Mouse (Mus musculus): ENCODE measurements around the gene Heatr5a. TPM values are rescaled to one million over a fixed set of nuclear protein-coding genes. Genes with fewer than 3 reads are reported as not detected.

Heatr5a gene
- polyA plus RNA-seq, 1 experiment from 2014 or later, result 13.1 TPM

DNA sequence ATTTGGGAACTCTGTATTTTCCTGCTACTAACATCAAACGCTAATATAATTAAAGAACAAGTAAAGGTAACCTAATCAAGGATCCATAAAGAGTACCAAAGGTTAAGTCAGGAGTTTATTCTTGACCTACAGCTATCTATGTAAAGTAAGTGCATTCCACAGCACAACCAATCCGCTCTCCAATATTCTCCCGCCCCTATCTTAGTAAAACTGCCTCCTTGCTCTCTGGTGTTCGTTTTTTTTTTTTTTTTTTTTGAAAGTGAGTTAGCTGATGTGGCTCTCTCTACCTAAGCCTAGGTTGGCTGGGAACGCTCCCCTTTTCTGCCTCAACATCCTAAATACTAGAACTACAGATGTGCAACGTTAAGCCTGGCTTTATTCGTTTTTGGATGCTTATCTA lies 1.2 kb downstream of the Heatr5a start:
- Histone ChIP-seq H3K27me3 (no peaks in the 10 kb centered on the region), H3K4me1 (no peaks in the 10 kb centered on the region), H3K4me3 (peak overlapping the region; percentile 70), H3K9ac (peak overlapping the region; percentile 78; the same call in 1 of the 2 replicates), H3K9me3 (no peaks in the 10 kb centered on the region), H3K27ac (no peak overlapping the region), H3K36me3 (no peaks in the 10 kb centered on the region), H3K4me2 (replicated peaks) (peak overlapping the region; percentile 57)
- 20% methylated on average over 7 of the region's 7 CpGs for WGBS
- ATAC-seq (ENCODE audit: insufficient number of reproducible peaks, insufficient read depth, low FRiP score, low TSS enrichment), result no peak

DNA sequence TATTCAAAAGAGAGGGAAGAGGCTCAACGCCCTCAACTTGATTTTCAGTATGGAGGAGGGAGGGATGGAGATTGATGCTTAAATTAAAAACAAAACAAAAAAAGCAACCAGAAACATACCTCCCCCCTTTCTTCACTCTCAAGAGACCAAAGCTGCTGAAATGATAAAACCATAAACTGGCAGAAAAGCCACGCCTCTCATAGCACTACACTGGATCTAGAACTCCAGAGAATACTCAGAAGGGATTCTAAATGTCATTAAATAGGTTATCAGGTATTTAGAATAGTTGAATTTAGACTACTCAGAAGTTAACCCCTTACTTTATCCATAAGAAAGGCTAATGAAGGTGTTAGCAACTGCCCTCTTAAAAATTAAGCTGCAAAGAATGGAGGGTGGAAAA lies 2.0 kb downstream of the Heatr5a start:
- H3K4me3 ChIP-seq, result no peak overlapping the region
- no peak overlapping the region for H3K27ac ChIP-seq
- WGBS, result 86% methylated on average over 2 of the region's 2 CpGs
- H3K4me1 ChIP-seq, result no peaks in the 10 kb centered on the region
- H3K4me2 ChIP-seq (replicated peaks), result no peak overlapping the region
- no peak overlapping the region for H3K9ac ChIP-seq
- no peak for ATAC-seq (ENCODE audit: insufficient number of reproducible peaks, insufficient read depth, low FRiP score, low TSS enrichment)
- H3K27me3 ChIP-seq, result no peaks in the 10 kb centered on the region
- H3K9me3 ChIP-seq, result no peaks in the 10 kb centered on the region
- no peaks in the 10 kb centered on the region for H3K36me3 ChIP-seq

DNA sequence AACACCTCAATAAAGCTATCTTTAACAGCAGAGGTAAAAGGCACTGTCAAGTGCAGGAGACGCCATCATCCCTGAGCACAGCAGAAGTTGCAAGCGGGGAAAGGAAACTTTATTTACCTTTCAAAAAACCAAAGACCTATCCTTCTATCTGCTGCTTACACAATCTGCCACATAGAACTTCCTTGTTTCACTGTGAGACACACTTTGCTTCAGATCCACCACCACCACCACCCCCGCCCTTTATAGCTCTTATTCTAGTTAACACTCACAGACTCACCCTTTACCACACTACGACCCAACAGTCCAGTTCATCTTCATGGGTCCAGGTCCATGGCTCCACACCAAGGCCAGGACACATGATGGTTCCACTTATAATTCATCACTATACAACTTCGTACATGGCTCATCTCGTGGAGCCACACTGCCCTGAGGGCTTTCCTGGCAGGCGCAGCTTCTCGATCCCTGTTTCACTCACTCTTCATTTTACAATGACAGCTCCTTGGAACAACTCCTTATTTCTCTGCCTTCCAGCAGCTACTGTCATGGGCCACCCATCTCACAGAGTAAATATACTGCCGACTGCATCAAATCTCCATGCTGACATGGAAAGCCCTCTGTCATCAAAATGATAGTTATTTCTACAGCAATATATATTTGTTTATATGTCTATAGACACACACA lies 3.1 kb downstream of the Heatr5a start:
- Histone ChIP-seq H3K9ac (no peak overlapping the region), H3K4me3 (no peak overlapping the region), H3K27ac (no peak overlapping the region), H3K4me1 (no peaks in the 10 kb centered on the region), H3K4me2 (replicated peaks) (no peak overlapping the region), H3K9me3 (no peaks in the 10 kb centered on the region), H3K27me3 (no peaks in the 10 kb centered on the region), H3K36me3 (no peaks in the 10 kb centered on the region)
- 77% methylated on average over 9 of the region's 9 CpGs for WGBS
- no peak for ATAC-seq (ENCODE audit: insufficient number of reproducible peaks, insufficient read depth, low FRiP score, low TSS enrichment)

DNA sequence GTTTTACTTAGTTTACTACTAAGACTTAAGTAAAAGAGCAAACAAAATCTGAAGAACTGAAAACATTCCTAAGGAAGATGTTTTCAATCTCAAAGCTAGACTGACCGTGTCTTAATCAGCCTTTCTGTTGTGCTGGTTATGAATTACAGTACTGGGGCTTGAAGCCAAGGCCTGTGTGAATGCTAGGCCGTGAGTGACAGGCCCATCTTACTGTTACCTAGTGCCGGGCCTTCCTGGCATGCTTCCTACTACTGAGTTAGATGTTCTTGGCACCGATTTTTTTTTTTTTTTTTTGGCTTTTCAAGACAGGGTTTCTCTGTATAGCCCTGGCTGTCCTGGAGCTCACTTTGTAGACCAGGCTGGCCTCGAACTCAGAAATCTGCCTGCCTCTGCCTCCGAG lies 13.5 kb downstream of the Heatr5a start:
- H3K4me1 ChIP-seq, result no peaks in the 10 kb centered on the region
- no peak overlapping the region for H3K9ac ChIP-seq
- H3K27ac ChIP-seq, result no peak overlapping the region
- 89% methylated on average over 6 of the region's 6 CpGs for WGBS
- no peaks in the 10 kb centered on the region for H3K27me3 ChIP-seq
- no peaks in the 10 kb centered on the region for H3K9me3 ChIP-seq
- peaks cover 28% of the 10 kb centered on the region for H3K36me3 ChIP-seq
- no peak for ATAC-seq (ENCODE audit: insufficient number of reproducible peaks, insufficient read depth, low FRiP score, low TSS enrichment)
- H3K4me2 ChIP-seq (replicated peaks), result no peak overlapping the region
- no peak overlapping the region for H3K4me3 ChIP-seq

DNA sequence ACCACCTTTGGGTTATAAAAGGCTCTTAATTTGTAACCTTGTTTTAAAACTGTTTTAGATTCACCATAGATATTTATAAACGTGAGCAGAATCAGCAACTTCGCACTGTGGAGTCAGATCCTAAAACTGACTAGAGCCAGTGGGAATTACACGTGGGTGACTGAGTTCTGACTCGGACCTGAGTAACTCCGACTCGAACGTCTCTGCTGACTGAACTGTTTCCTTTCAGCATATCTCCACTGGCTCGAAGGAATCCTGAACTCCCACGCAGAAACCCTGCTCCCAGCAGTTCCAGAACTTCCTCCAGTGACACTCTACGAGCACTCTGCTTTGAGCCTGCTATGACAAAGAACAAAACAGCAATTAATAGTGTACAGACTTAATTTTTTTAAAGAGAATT lies 18.8 kb downstream of the Heatr5a start:
- no peaks in the 10 kb centered on the region for H3K27me3 ChIP-seq
- no peak overlapping the region for H3K4me3 ChIP-seq
- WGBS, result 87% methylated on average over 10 of the region's 10 CpGs
- no peak overlapping the region for H3K27ac ChIP-seq
- ATAC-seq (ENCODE audit: insufficient number of reproducible peaks, insufficient read depth, low FRiP score, low TSS enrichment), result no peak
- peaks cover 66% of the 10 kb centered on the region for H3K36me3 ChIP-seq
- no peaks in the 10 kb centered on the region; the same call in 1 of the 2 replicates for H3K9me3 ChIP-seq
- H3K4me2 ChIP-seq (replicated peaks), result no peak overlapping the region
- H3K4me1 ChIP-seq, result no peaks in the 10 kb centered on the region
- no peak overlapping the region for H3K9ac ChIP-seq

DNA sequence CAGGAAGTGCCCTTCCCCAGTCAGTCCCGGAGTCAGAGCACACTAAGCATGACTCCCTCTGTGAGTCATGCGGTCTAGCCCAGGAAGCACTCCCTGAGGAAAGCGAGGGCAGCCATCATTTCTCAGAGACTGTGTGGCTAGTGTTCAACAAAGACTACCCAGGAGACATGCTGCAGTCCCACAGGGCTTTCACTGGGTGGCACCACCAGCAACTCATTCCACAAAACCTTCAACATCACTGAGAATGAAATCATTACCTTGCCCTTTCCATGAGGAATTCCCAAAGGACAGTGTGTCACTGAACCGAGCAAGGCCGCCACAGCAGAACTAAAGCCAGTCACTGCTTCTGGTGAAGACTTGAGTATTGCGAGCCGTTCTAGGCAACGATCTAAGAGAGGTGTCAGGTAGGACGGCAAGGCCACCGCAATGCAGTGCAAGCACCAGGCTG lies 23.6 kb downstream of the Heatr5a start:
- no peak overlapping the region for H3K4me3 ChIP-seq
- ATAC-seq (ENCODE audit: insufficient number of reproducible peaks, insufficient read depth, low FRiP score, low TSS enrichment), result no peak
- no peak overlapping the region for H3K27ac ChIP-seq
- no peak overlapping the region for H3K4me2 ChIP-seq (replicated peaks)
- no peaks in the 10 kb centered on the region for H3K27me3 ChIP-seq
- H3K4me1 ChIP-seq, result no peaks in the 10 kb centered on the region
- no peaks in the 10 kb centered on the region; the same call in 1 of the 2 replicates for H3K9me3 ChIP-seq
- WGBS, result 83% methylated on average over 10 of the region's 10 CpGs
- H3K9ac ChIP-seq, result no peak overlapping the region
- H3K36me3 ChIP-seq, result peaks cover 57% of the 10 kb centered on the region

DNA sequence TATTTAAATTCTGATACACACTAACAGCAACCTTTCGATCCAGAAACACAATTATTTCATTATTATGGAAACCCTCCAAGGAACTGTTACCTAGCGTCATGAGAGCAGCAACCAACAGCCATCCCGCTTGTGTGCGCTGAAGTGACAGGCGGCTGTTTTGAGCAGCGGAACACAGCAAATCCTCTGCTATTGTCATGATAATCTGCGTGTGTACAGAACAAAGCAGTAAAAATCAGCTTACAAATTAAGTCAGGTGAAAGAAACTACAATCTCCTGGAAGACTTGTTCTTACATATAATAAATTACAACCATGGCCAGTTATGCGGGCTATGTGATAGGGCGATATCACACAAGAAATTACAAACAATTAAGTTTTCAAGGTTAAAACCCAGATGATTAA lies 25.8 kb downstream of the Heatr5a start:
- Histone ChIP-seq H3K27ac (no peak overlapping the region), H3K9ac (no peak overlapping the region), H3K4me1 (no peaks in the 10 kb centered on the region), H3K27me3 (no peaks in the 10 kb centered on the region), H3K4me2 (replicated peaks) (no peak overlapping the region), H3K9me3 (no peaks in the 10 kb centered on the region; the same call in 1 of the 2 replicates), H3K36me3 (peaks cover 35% of the 10 kb centered on the region), H3K4me3 (no peak overlapping the region)
- no peak for ATAC-seq (ENCODE audit: insufficient number of reproducible peaks, insufficient read depth, low FRiP score, low TSS enrichment)
- WGBS, result 91% methylated on average over 9 of the region's 9 CpGs

DNA sequence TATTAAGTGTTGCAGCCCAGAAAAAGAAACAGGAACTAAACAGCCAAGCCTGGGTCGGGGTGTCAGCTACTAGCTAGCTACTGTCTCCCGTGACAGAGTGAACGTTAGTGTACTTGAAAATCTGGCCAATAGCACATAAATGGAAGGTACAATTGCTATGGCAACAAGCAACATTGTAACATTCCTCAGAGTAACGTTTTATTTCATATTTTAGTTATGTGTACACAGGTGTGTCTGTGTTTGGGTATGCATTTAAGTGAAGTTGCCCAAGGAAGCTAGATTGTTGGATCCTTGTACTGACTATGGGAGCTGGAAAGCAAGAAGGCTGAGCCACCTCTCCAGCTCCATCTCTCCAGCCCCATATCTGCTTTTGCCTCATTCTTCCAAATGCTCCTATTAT lies 31.3 kb downstream of the Heatr5a start:
- H3K9ac ChIP-seq, result no peak overlapping the region
- H3K27ac ChIP-seq, result no peak overlapping the region
- no peaks in the 10 kb centered on the region for H3K4me1 ChIP-seq
- WGBS, result 83% methylated on average over 4 of the region's 4 CpGs
- no peak for ATAC-seq (ENCODE audit: insufficient number of reproducible peaks, insufficient read depth, low FRiP score, low TSS enrichment)
- no peak overlapping the region for H3K4me3 ChIP-seq
- H3K36me3 ChIP-seq, result peaks cover 10% of the 10 kb centered on the region
- no peak overlapping the region for H3K4me2 ChIP-seq (replicated peaks)
- H3K9me3 ChIP-seq, result no peaks in the 10 kb centered on the region
- no peaks in the 10 kb centered on the region for H3K27me3 ChIP-seq

DNA sequence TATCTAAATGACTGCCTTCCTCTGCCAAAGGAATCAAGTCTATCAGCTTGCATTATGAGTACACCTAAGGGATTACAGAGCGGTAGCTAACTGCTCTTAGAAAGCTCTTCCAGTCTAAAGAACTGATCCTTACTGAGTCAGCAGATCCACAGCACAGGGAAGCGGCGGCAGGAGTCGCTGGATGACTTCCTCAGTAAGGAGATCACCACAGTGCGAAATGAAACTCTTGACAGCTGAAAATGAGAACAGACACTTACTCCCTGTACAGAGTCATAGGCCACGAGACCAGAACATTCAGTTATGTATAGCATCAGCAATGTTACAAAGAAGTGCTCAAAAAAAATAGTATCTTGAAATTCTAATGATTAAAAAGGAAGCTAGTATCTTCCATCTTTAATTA lies 33.2 kb downstream of the Heatr5a start:
- no peaks in the 10 kb centered on the region for H3K27me3 ChIP-seq
- H3K4me1 ChIP-seq, result no peaks in the 10 kb centered on the region
- no peak for ATAC-seq (ENCODE audit: insufficient number of reproducible peaks, insufficient read depth, low FRiP score, low TSS enrichment)
- no peak overlapping the region for H3K27ac ChIP-seq
- H3K9me3 ChIP-seq, result no peaks in the 10 kb centered on the region
- H3K4me2 ChIP-seq (replicated peaks), result no peak overlapping the region
- 84% methylated on average over 6 of the region's 6 CpGs for WGBS
- H3K4me3 ChIP-seq, result no peak overlapping the region
- no peak overlapping the region for H3K9ac ChIP-seq
- peaks cover 10% of the 10 kb centered on the region for H3K36me3 ChIP-seq

DNA sequence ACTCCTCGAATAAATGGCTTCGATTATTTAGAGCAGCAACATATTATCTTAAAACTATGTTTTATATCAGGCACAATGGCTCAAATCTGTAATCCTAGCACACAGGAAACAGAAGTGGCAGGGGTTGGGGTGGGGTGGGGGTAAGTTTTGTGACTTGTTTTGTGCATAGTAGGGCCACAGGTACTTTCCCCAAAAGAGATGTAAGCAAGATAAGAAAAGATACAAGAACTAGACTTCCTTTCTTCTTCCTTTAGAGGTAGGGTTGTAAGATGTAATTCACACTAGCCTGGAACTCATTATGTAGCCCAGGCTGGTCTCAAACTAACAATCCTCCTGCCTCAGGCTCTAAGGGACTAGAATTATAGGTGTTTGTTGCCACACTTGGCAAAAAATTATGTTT lies 41.5 kb downstream of the Heatr5a start:
- no peak for ATAC-seq (ENCODE audit: insufficient number of reproducible peaks, insufficient read depth, low FRiP score, low TSS enrichment)
- peaks cover under 1% of the 10 kb centered on the region; the same call in 1 of the 2 replicates for H3K36me3 ChIP-seq
- 93% methylated on average over 2 of the region's 2 CpGs for WGBS
- no peak overlapping the region for H3K4me2 ChIP-seq (replicated peaks)
- H3K9me3 ChIP-seq, result no peaks in the 10 kb centered on the region
- H3K9ac ChIP-seq, result no peak overlapping the region
- H3K27ac ChIP-seq, result no peak overlapping the region
- H3K4me3 ChIP-seq, result no peak overlapping the region
- H3K27me3 ChIP-seq, result no peaks in the 10 kb centered on the region
- H3K4me1 ChIP-seq, result no peaks in the 10 kb centered on the region

DNA sequence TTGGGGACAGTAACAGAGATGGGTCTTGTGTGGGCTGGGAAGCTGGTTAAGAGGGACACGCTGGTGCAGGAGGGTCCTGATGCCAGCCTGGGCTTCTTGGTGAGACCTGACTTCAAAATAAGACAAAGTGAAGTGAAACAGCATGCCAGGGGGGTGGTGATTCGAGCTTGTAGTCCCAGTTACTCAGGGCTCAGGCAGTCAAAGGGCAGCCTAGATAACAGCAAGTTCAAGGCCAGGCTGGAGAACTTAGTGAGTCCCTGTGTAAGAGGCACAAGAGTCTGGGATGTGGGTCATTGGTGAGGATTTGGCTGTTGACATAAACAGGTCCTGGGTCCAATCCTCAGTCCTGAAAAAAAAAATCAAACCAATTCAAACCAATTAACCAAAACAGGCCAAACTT lies 53.9 kb downstream of the Heatr5a start:
- no peak overlapping the region for H3K4me3 ChIP-seq
- WGBS, result 90% methylated on average over 2 of the region's 2 CpGs
- H3K27ac ChIP-seq, result no peak overlapping the region
- H3K4me2 ChIP-seq (replicated peaks), result no peak overlapping the region
- H3K27me3 ChIP-seq, result no peaks in the 10 kb centered on the region
- H3K36me3 ChIP-seq, result peaks cover 40% of the 10 kb centered on the region
- no peaks in the 10 kb centered on the region for H3K9me3 ChIP-seq
- no peak for ATAC-seq (ENCODE audit: insufficient number of reproducible peaks, insufficient read depth, low FRiP score, low TSS enrichment)
- H3K4me1 ChIP-seq, result no peaks in the 10 kb centered on the region
- H3K9ac ChIP-seq, result no peak overlapping the region

DNA sequence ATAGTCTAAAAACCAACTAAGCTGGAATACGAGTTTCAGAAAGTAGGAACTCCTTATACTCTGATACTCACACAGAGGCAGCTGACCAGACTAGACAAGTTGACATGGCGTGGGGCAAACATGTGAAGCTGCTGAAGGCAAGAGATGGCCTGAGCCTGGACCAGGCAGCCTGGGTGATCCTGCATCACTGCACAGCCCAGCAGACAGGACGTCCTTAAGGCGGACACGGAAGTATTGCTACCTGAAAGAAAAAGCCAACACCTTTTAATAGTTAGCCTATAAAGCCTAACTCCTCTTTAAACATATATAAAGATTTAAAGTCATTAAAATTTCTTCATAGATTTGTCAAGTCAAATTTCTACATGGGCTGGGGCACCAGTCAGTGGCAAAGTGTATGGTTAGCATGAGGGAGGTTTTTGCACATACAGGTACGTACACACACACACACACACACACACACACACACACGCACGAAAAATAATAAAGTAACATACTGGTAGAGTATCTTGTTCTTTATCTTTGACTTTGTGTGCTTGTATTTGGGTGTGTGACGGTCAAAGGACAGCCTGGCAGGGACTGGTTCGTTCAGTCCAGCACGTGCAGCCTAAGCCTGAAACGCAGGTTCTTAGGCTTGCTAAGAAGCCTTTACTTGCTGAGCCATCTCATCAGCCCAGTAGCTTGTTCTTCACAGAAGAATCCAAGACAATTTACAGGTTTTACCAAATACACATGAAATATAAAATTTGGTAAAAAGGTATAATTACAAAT lies 56.0 kb downstream of the Heatr5a start:
- Histone ChIP-seq H3K4me3 (no peak overlapping the region), H3K27ac (no peak overlapping the region), H3K4me1 (no peaks in the 10 kb centered on the region), H3K4me2 (replicated peaks) (no peak overlapping the region), H3K9me3 (no peaks in the 10 kb centered on the region), H3K9ac (no peak overlapping the region), H3K27me3 (no peaks in the 10 kb centered on the region), H3K36me3 (peaks cover 36% of the 10 kb centered on the region)
- 94% methylated on average over 12 of the region's 12 CpGs for WGBS
- ATAC-seq (ENCODE audit: insufficient number of reproducible peaks, insufficient read depth, low FRiP score, low TSS enrichment), result no peak
